Mouse (Mus musculus) CH12.LX (cell line): Measurements from ENCODE around the gene Grin2c. TPM values are rescaled to one million over a fixed set of nuclear protein-coding genes. Genes with fewer than 3 reads are reported as not detected.

ENCODE experiments used
- DNase-seq: peaks from one replicate; pipeline ENCODE4 v3.0.0-alpha.2; 2013; ENCODE audit errors: extremely low read depth
- H3K27ac ChIP-seq: 2 replicates; pipeline ENCODE4 v1.5.1; 2012; ENCODE audit warnings: low read depth, mild to moderate bottlenecking, control low read depth, moderate library complexity; ENCODE audit not compliant: insufficient read depth
- H3K27me3 ChIP-seq: replicated peaks from 2 replicates; pipeline ENCODE3; 2012; ENCODE audit warnings: inconsistent platforms
- H3K36me3 ChIP-seq, 2 experiments: replicated peaks in 1 of 2; 2 replicates each; pipeline versions ENCODE3 to v1.6.1; 2012; ENCODE audit warnings: inconsistent platforms in 1 of 2, low read length in 1 of 2, mild to moderate bottlenecking in 1 of 2, mixed read lengths in 1 of 2, moderate library complexity in 1 of 2; ENCODE audit not compliant: control insufficient read depth in 1 of 2, insufficient read depth in 1 of 2
- H3K4me1 ChIP-seq, 2 experiments: 2 replicates each; pipeline ENCODE4 v1.6.1; 2012; ENCODE audit warnings: inconsistent platforms in 1 of 2, moderate library complexity in 1 of 2; ENCODE audit not compliant: insufficient read depth in 2 of 2, control insufficient read depth in 1 of 2
- H3K4me2 ChIP-seq: 2 replicates; pipeline ENCODE4 v1.6.1; 2012; ENCODE audit warnings: low read depth, mild to moderate bottlenecking, control low read depth; ENCODE audit not compliant: poor library complexity, insufficient read depth, severe bottlenecking
- H3K4me3 ChIP-seq, 3 experiments: fragments of 150-350 bp in 1 of 3; sonication (generic) in 1 of 3; replicated peaks in 1 of 3; 2 replicates each; pipeline versions ENCODE3 to v1.5.1; 2011 to 2012; ENCODE audit warnings: low read depth in 2 of 3, low read length in 2 of 3, mild to moderate bottlenecking in 2 of 3, moderate library complexity in 2 of 3, control low read depth in 1 of 3, improper control_type of control experiment in 1 of 3, inconsistent platforms in 1 of 3, mixed read lengths in 1 of 3; ENCODE audit not compliant: poor library complexity in 1 of 3
- H3K79me2 ChIP-seq: replicated peaks from 2 replicates; pipeline ENCODE4 v1.6.1; 2012; ENCODE audit warnings: mild to moderate bottlenecking, moderate library complexity; ENCODE audit not compliant: control insufficient read depth, poor library complexity, insufficient read depth, severe bottlenecking; ENCODE audit errors: extremely low read depth
- H3K9ac ChIP-seq: 2 replicates; pipeline ENCODE4 v1.6.1; 2012; ENCODE audit warnings: low read depth, mild to moderate bottlenecking, control low read depth, moderate library complexity; ENCODE audit not compliant: insufficient read depth
- H3K9me3 ChIP-seq: replicated peaks from 2 replicates; pipeline ENCODE3; 2012; ENCODE audit warnings: low read length, inconsistent platforms, mixed read lengths
- BHLHE40 ChIP-seq: IDR thresholded peaks from 2 replicates; pipeline ENCODE4 v1.6.1; 2011; ENCODE audit warnings: mild to moderate bottlenecking, low read depth, low read length, improper control_type of control experiment
- CHD1 ChIP-seq: IDR thresholded peaks from 2 replicates; pipeline ENCODE4 v1.6.1; 2012; ENCODE audit warnings: low read depth, low read length, improper control_type of control experiment, inconsistent platforms
- CHD2 ChIP-seq: IDR thresholded peaks from 2 replicates; pipeline ENCODE4 v1.6.1; 2011; ENCODE audit warnings: low read length, improper control_type of control experiment
- ELF1 ChIP-seq: IDR thresholded peaks from 2 replicates; pipeline ENCODE4 v1.6.1; 2014; ENCODE audit warnings: low read depth, mild to moderate bottlenecking, inconsistent platforms, low read length, improper control_type of control experiment
- EP300 ChIP-seq: IDR thresholded peaks from 2 replicates; pipeline ENCODE4 v1.6.1; 2011; ENCODE audit warnings: low read length, improper control_type of control experiment
- HCFC1 ChIP-seq: IDR thresholded peaks from 2 replicates; pipeline ENCODE4 v1.6.1; 2012; ENCODE audit warnings: low read depth, mild to moderate bottlenecking, inconsistent platforms, low read length, improper control_type of control experiment
- JUND ChIP-seq: conservative IDR thresholded peaks from 2 replicates; pipeline ENCODE4 v1.6.1; 2011; ENCODE audit warnings: low read depth, low read length, improper control_type of control experiment
- MEF2A ChIP-seq: IDR thresholded peaks from 2 replicates; pipeline ENCODE4 v1.6.1; 2014; ENCODE audit warnings: low read depth, mild to moderate bottlenecking, inconsistent platforms, low read length, improper control_type of control experiment, borderline replicate concordance
- MYC ChIP-seq: IDR thresholded peaks from 2 replicates; pipeline ENCODE4 v1.6.1; 2011; ENCODE audit warnings: low read depth, mild to moderate bottlenecking, improper control_type of control experiment, low read length
- PAX5 ChIP-seq: IDR thresholded peaks from 2 replicates; pipeline ENCODE4 v1.6.1; 2012; ENCODE audit warnings: low read length, inconsistent platforms, mixed read lengths
- POLR2A ChIP-seq: IDR thresholded peaks from 2 replicates; pipeline ENCODE4 v1.6.1; 2011; ENCODE audit warnings: low read depth, mild to moderate bottlenecking, improper control_type of control experiment, low read length
- POLR2AphosphoS2 ChIP-seq: IDR thresholded peaks from 2 replicates; pipeline ENCODE4 v1.6.1; 2011; ENCODE audit warnings: low read depth, low read length, improper control_type of control experiment
- RCOR1 ChIP-seq: conservative IDR thresholded peaks from 2 replicates; pipeline ENCODE4 v1.6.1; 2012; ENCODE audit warnings: low read depth, mild to moderate bottlenecking, inconsistent platforms, low read length, improper control_type of control experiment
- SIN3A ChIP-seq: IDR thresholded peaks from 2 replicates; pipeline ENCODE4 v1.6.1; 2012; ENCODE audit warnings: low read length, improper control_type of control experiment, inconsistent platforms
- TBP ChIP-seq: conservative IDR thresholded peaks from 2 replicates; pipeline ENCODE4 v1.6.1; 2011; ENCODE audit warnings: low read depth, low read length, improper control_type of control experiment
- USF2 ChIP-seq: conservative IDR thresholded peaks from 2 replicates; pipeline ENCODE4 v1.6.1; 2011; ENCODE audit warnings: low read depth, low read length, improper control_type of control experiment
- ZKSCAN1 ChIP-seq: IDR thresholded peaks from 2 replicates; pipeline ENCODE4 v1.6.1; 2012; ENCODE audit warnings: low read depth, inconsistent platforms, low read length, improper control_type of control experiment, borderline replicate concordance
- dilution Hi-C: fragments of 300-500 bp; cut with MboI; formaldehyde crosslinking; loops from 2 replicates; pipeline ENCODE4 v1.14.3; 2020; ENCODE audit warnings: low sequenced_read_pairs; ENCODE audit not compliant: extremely low pct_unique_long_range_greater_than_20kb, extremely low pct_ligation_motif_present
- in situ Hi-C: fragments of 300-500 bp; cut with MboI; formaldehyde crosslinking; loops from 3 replicates; pipeline ENCODE4 v1.14.3; 2019; ENCODE audit warnings: low sequenced_read_pairs, low pct_ligation_motif_present, low pct_unique_long_range_greater_than_20kb, mixed read lengths
- polyA plus RNA-seq: library from polyadenylated mRNA; unstranded; fragments of >175 nt; gene quantifications from 2 replicates; pipeline ENCODE4 v1.2.1, GENCODE M21; 2012; ENCODE audit warnings: low read depth; ENCODE audit not compliant: insufficient read length
- total RNA-seq, 2 experiments: library from RNA; depleted of rRNA; stranded (reverse); fragments of 300-350 nt in 1 of 2; fragments of >200 nt in 1 of 2; gene quantifications; 2 replicates each; pipeline ENCODE4 v1.2.3; 2012 to 2014

Grin2c gene
- total and polyA plus RNA-seq, 3 experiments: 0.04 TPM; not detected in 2

DNA sequence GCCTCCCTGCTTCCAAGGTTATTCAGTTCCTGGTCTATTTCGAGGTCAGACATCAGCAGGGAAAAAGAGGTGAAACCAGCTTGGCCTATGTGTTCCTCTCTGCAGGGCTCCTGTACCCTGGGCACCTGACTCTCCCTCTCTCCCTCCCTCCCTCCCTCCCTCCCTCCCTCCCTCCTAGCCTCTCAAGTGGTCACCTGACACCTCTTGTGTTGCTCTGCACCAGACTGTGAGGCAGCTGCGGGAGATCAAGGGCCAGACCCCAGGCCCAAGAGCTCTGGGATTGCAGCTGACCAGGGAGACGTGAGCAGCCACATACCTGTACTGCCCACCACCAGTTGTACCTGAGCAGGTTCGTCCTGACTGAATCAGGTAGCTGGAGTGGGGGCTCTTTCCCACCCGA lies 51.9 kb downstream of the Grin2c start:
- Histone ChIP-seq H3K79me2 (no peaks in the 10 kb centered on the region), H3K4me3 (no peak overlapping the region), H3K27ac (no peak overlapping the region), H3K4me1 (peaks cover 0 to 7% of the 10 kb centered on the region in 2 experiments; a peak in 3 of 4 replicates), H3K4me2 (no peak overlapping the region), H3K9ac (no peak overlapping the region), H3K27me3 (no peaks in the 10 kb centered on the region), H3K36me3 (peaks cover 10 to 84% of the 10 kb centered on the region in 2 experiments), H3K9me3 (no peaks in the 10 kb centered on the region)
- DNase-seq: no peak
- dilution Hi-C loops: no loop called here
- in situ Hi-C loops: loop anchor here (10.0 kb wide), 1 partner anchor 260 kb away; the partner anchor contains the start of gene Armc7
- no peak for TF ChIP-seq POLR2AphosphoS2
- TF ChIP-seq POLR2A: no peak
- no peak for TF ChIP-seq JUND
- TF ChIP-seq MEF2A: no peak
- TF ChIP-seq PAX5: no peak
- TF ChIP-seq SIN3A: no peak
- no peak for TF ChIP-seq EP300
- no peak for TF ChIP-seq TBP
- no peak for TF ChIP-seq USF2

DNA sequence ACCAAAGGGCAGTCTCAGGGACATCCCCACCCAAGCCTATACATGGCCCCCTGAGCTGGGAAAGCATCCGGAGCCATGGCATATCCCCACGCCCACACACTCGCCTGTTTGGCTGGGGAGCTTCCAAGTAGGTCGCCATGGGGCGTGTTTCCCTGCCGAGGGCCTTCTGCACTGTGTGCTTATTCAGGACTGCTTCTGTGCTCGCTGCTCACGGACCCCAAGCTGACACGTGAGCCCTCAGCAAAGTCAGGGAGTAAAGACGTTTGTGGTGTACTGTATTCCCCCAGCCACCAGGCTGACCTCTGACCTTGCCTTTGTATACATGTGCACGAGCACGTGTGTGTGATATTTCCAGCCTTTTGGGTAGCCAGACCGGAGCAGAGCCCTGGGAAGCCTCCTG lies 54.9 kb downstream of the Grin2c start:
- no peak overlapping the region for H3K4me2 ChIP-seq
- H3K27ac ChIP-seq: no peak overlapping the region
- H3K9me3 ChIP-seq: no peaks in the 10 kb centered on the region
- peaks cover 4 to 25% of the 10 kb centered on the region in 2 experiments; a peak in 3 of 4 replicates for H3K4me1 ChIP-seq
- dilution Hi-C loops: no loop called here
- TF ChIP-seq CHD2: no peak
- peaks cover 26 to 88% of the 10 kb centered on the region in 2 experiments for H3K36me3 ChIP-seq
- no peak overlapping the region for H3K9ac ChIP-seq
- no peaks in the 10 kb centered on the region for H3K27me3 ChIP-seq
- H3K4me3 ChIP-seq: no peak overlapping the region
- DNase-seq: no peak
- no peaks in the 10 kb centered on the region for H3K79me2 ChIP-seq
- in situ Hi-C loops: loop anchor here (10.0 kb wide), 1 partner anchor 263 kb away; the partner anchor contains the start of gene Armc7

DNA sequence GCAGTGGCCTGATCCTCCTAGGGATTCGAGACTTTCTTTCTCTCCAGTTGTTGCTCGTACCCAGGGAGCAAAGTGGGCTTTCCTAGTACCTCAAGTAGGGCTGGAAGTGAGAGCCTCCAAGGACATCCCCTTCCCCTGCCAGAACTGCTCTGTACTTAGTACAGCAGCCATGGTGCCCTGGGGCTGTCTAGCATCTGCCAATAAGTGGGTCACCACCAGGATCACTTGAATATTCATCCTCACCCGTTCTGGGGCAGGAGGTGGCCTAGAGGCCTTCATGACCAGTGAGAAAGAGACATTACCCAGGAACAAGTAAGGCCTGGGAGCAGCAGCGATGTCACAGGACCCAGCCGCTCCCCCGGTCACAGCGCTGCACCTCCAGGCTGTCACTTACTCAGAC lies 57.1 kb downstream of the Grin2c start:
- Histone ChIP-seq H3K4me2 (no peak overlapping the region), H3K4me1 (peaks cover 4 to 25% of the 10 kb centered on the region in 2 experiments; a peak in 3 of 4 replicates), H3K36me3 (peaks cover 46 to 94% of the 10 kb centered on the region in 2 experiments)
- DNase-seq: no peak
- no peak for TF ChIP-seq TBP
- TF ChIP-seq EP300: no peak
- TF ChIP-seq RCOR1: no peak
- no peak for TF ChIP-seq USF2
- TF ChIP-seq CHD2: no peak
- no peak for TF ChIP-seq CHD1
- no peak for TF ChIP-seq ZKSCAN1
- no peak for TF ChIP-seq MEF2A
- no peak for TF ChIP-seq POLR2A
- TF ChIP-seq ELF1: no peak
- TF ChIP-seq MYC: no peak
- TF ChIP-seq BHLHE40: no peak
- TF ChIP-seq HCFC1: no peak
- TF ChIP-seq, all 38 proteins: peak for 0
- Histone ChIP-seq H3K27ac (no peak overlapping the region; the same call in 1 of the 2 replicates), H3K27me3 (no peaks in the 10 kb centered on the region), H3K9ac (no peak overlapping the region), H3K4me3 (no peak overlapping the region), H3K79me2 (no peaks in the 10 kb centered on the region), H3K9me3 (no peaks in the 10 kb centered on the region)
- in situ Hi-C loops: loop anchor here (10.0 kb wide), 1 partner anchor 265 kb away; the partner anchor contains the start of gene Armc7
- dilution Hi-C loops: no loop called here
